Mouse (Mus musculus) cortical plate, adult 2 months (tissue): ENCODE measurements around the gene Gm21987.
"Not testable (repeated sequence)": the region's sequence is repeated elsewhere in the genome, so short reads cannot be mapped to it uniquely, and the experiment has no call there.

Source experiments
- CTCF ChIP-seq: fragments of 200-500 bp; IDR thresholded peaks from 2 replicates; pipeline ENCODE4 v1.5.1; 2011; ENCODE audit warnings: mild to moderate bottlenecking, control low read depth, low read length; ENCODE audit not compliant: insufficient read depth; ENCODE audit errors: extremely low read depth
- POLR2A ChIP-seq: fragments of 200-500 bp; IDR thresholded peaks from 2 replicates; pipeline ENCODE4 v1.6.1; 2011; ENCODE audit warnings: mild to moderate bottlenecking, low read length, control low read depth; ENCODE audit not compliant: insufficient read depth; ENCODE audit errors: extremely low read depth

DNA sequence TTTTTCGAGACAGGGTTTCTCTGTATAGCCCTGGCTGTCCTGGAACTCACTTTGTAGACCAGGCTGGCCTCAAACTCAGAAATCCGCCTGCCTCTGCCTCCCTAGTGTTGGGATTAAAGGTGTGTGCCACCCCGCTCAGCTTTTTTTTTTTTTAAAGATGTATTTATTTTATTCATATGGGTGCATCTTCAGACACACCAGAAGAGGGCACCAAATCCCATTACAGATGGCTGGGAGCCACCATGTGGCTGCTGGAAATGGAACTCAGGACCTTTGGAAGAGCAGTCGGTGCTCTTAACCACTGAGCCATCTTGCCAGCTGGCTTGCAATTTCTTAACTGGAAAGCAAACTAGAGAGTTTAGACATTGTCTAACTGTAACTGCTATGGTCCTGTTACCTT is 8.8 kb upstream of the Gm21987 start:
- not testable (repeated sequence) for TF ChIP-seq CTCF, POLR2A
